Mouse (Mus musculus): ENCODE measurements around the gene Mttp.
A peak's percentile ranks its signal among the peaks of the same experiment; 100 is the strongest.
"Not testable (repeated sequence)": the region's sequence is repeated elsewhere in the genome, so short reads cannot be mapped to it uniquely, and the experiment has no call there.

The Mttp gene

GRCm38 (mm10) chr3:138144642-138145171 lies at the start of gene Mttp:
Gene Mttp, minus strand, starts transcription at chr3:138144968.
- DNase-seq, result peak; percentile 85

GRCm38 (mm10) chr3:138193683-138194302 lies 49.0 kb upstream of the Mttp start, which contains the start of gene 4930579F01Rik:
Gene 4930579F01Rik, minus strand, starts transcription at chr3:138193825.
- no peak for DNase-seq

GRCm38 (mm10) chr3:138192260-138192659 lies 47.5 kb upstream of the Mttp start:
- no peak for DNase-seq

- no peak for DNase-seq
Observed at GRCm38 (mm10) chr3:138185995-138186930, 41.5 kb upstream of the Mttp start.

GRCm38 (mm10) chr3:138185290-138185689 lies 40.5 kb upstream of the Mttp start:
- DNase-seq, result peak; percentile 47

- DNase-seq, result no peak
Observed at GRCm38 (mm10) chr3:138183371-138183770, 38.6 kb upstream of the Mttp start.

- no peak for DNase-seq
Observed at GRCm38 (mm10) chr3:138182019-138182418, 37.3 kb upstream of the Mttp start.

GRCm38 (mm10) chr3:138175551-138175950 lies 30.8 kb upstream of the Mttp start:
- no peak for DNase-seq

- DNase-seq, result no peak
Observed at GRCm38 (mm10) chr3:138173291-138173690, 28.5 kb upstream of the Mttp start.

GRCm38 (mm10) chr3:138162553-138163183 lies 17.9 kb upstream of the Mttp start:
- no peak for DNase-seq

GRCm38 (mm10) chr3:138161623-138162022 lies 16.9 kb upstream of the Mttp start:
- DNase-seq, result no peak

GRCm38 (mm10) chr3:138156651-138157050 lies 11.9 kb upstream of the Mttp start:
- no peak for DNase-seq

- DNase-seq, result no peak
Observed at GRCm38 (mm10) chr3:138155062-138155461, 10.3 kb upstream of the Mttp start.

- no peak for DNase-seq
Observed at GRCm38 (mm10) chr3:138148811-138149210, 4.0 kb upstream of the Mttp start.

GRCm38 (mm10) chr3:138144060-138144641 lies 617 bp downstream of the Mttp start:
- no peak for DNase-seq

- DNase-seq, result peak; percentile 99
Observed at GRCm38 (mm10) chr3:138143315-138144059, 1.3 kb downstream of the Mttp start, which contains the start of gene Trmt10a. Gene Trmt10a, plus strand, starts transcription at chr3:138143448.

- no peak for DNase-seq
Observed at GRCm38 (mm10) chr3:138142733-138143314, 1.9 kb downstream of the Mttp start.

GRCm38 (mm10) chr3:138142052-138142732 lies 2.6 kb downstream of the Mttp start:
- no peak for DNase-seq

GRCm38 (mm10) chr3:138139663-138140062 lies 5.1 kb downstream of the Mttp start:
- DNase-seq, result no peak

- not testable (repeated sequence) for DNase-seq
Observed at GRCm38 (mm10) chr3:138138146-138138545, 6.6 kb downstream of the Mttp start.

GRCm38 (mm10) chr3:138134528-138134927 lies 10.2 kb downstream of the Mttp start:
- no peak for DNase-seq

Data from kidney, postnatal 14 days (tissue).